Mouse (Mus musculus) right cerebral cortex, postnatal 36 days (tissue): ENCODE data around the gene Hoxc9.

ENCODE experiments used
- DNase-seq, 2 experiments: peaks; one replicate each; pipeline ENCODE4 v3.0.0; 2022; ENCODE audit warnings: low spot score in 2 of 2, mixed read lengths in 1 of 2

The Hoxc9 gene

GRCm38 (mm10) chr15:103018636-103019035 is 42.4 kb downstream of the Hoxc9 start, which contains the start of gene Hoxc4:
TSS of gene Hoxc4 (plus strand) at chr15:103018934.
- DNase-seq: no peak

GRCm38 (mm10) chr15:103020899-103021418 is 44.7 kb downstream of the Hoxc9 start:
- DNase-seq: no peak

- DNase-seq: no peak
These were observed 45.3 kb downstream of the Hoxc9 start for GRCm38 (mm10) chr15:103021544-103021943.

- DNase-seq: no peak
These were observed 47.9 kb downstream of the Hoxc9 start for GRCm38 (mm10) chr15:103024131-103024530.

GRCm38 (mm10) chr15:103027266-103028235 is 51.3 kb downstream of the Hoxc9 start:
- DNase-seq: no peak

- DNase-seq: no peak
These were observed 52.8 kb downstream of the Hoxc9 start for GRCm38 (mm10) chr15:103028916-103029512.

GRCm38 (mm10) chr15:103030142-103030541 is 53.9 kb downstream of the Hoxc9 start:
- no peak for DNase-seq

GRCm38 (mm10) chr15:103032167-103032566 is 55.9 kb downstream of the Hoxc9 start:
- DNase-seq: no peak

GRCm38 (mm10) chr15:103032646-103033575 is 56.7 kb downstream of the Hoxc9 start:
- no peak for DNase-seq

GRCm38 (mm10) chr15:103034043-103034806 is 58.0 kb downstream of the Hoxc9 start:
- no peak for DNase-seq
